Mouse (Mus musculus): ENCODE data around the gene Lrrc74a. TPM values are rescaled to one million over a fixed set of nuclear protein-coding genes. Genes with fewer than 3 reads are reported as not detected.

The Lrrc74a gene
- polyA plus RNA-seq, 1 experiment from 2014 or later: not detected

DNA sequence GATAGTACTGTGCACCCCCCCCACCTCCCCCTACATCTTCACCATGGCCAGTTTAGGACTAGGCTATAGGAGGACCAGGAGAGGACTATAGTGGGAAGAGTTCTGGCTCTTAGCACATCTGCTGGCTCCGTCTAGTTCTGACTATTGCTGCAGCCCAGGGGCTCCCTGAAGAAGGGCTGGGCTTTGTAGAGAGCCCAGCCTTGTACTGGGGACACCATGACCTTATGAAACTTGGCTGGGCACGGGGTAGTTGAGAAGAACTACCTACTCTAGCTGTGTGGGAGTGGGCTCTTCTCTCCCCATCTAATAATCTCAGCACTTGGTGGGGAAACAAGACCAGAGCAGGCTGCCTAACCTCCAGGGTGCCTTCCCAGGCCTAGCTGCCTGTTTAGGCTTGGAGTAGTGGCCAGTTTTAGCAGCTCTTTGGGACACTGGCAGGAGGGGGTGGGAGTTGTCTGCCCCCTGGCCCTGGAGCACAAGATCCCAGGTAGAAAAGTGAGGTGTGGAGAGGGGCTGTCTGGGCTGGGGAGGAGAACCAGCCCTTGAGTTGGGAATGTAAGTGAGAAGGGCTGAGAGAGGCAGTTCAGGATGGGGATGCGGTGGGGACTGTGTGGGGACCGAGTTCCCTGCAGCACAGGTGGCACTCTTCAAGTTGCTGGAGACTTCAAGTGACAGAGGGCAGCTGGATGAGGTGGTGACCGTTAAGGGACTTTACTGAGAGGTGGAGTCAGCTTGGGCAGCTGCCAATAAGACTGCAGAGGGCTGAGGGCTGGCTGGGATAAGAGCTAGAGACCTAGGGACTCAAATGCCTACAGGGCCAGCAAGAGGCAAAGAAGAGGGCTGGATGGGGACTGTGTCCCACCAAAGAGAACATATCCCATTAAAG, 41.5 kb upstream of the Lrrc74a start:
- WGBS: 67% methylated on average over 5 of the region's 5 CpGs
- H3K36me3 ChIP-seq (replicated peaks; ENCODE audit: control insufficient read depth, insufficient read depth, low read depth, low read length): no peaks in the 10 kb centered on the region; the same call in 1 of the 2 replicates
- H3K27ac ChIP-seq (replicated peaks; ENCODE audit: low read depth, low read length): no peak overlapping the region

GRCm38 (mm10) chr12:86693389-86693788, 40.8 kb upstream of the Lrrc74a start:
- H3K27me3 ChIP-seq (ENCODE audit: control insufficient read depth, insufficient read depth, low read length): no peaks in the 10 kb centered on the region
- H3K27ac ChIP-seq (replicated peaks; ENCODE audit: low read depth, low read length): no peak overlapping the region
- H3K4me3 ChIP-seq (ENCODE audit: low read depth, low read length): no peak overlapping the region
- H3K36me3 ChIP-seq (replicated peaks; ENCODE audit: control insufficient read depth, insufficient read depth, low read depth, low read length): no peaks in the 10 kb centered on the region; the same call in 1 of the 2 replicates
- no peak overlapping the region for H3K4me2 ChIP-seq (ENCODE audit: low read depth, low read length)
- H3K9ac ChIP-seq (replicated peaks; ENCODE audit: low read length): no peak overlapping the region
- no peak for ATAC-seq (replicated peaks; ENCODE audit: insufficient number of reproducible peaks, low FRiP score, low TSS enrichment, low read depth)
- H3K9me3 ChIP-seq (replicated peaks; ENCODE audit: control insufficient read depth, low read length): no peaks in the 10 kb centered on the region
- no peaks in the 10 kb centered on the region for H3K4me1 ChIP-seq (ENCODE audit: control insufficient read depth, insufficient read depth, low read length)
- no peak for DNase-seq (ENCODE audit: low spot score)

More for the DNA sequence above, 41.5 kb upstream of the Lrrc74a start:
- Histone ChIP-seq H3K4me1 (ENCODE audit: control insufficient read depth, insufficient read depth, low read length) (no peaks in the 10 kb centered on the region), H3K4me2 (ENCODE audit: low read depth, low read length) (no peak overlapping the region), H3K27me3 (ENCODE audit: control insufficient read depth, insufficient read depth, low read length) (no peaks in the 10 kb centered on the region), H3K9ac (replicated peaks; ENCODE audit: low read length) (no peak overlapping the region), H3K4me3 (ENCODE audit: low read depth, low read length) (no peak overlapping the region), H3K9me3 (replicated peaks; ENCODE audit: control insufficient read depth, low read length) (no peaks in the 10 kb centered on the region)
- ATAC-seq (replicated peaks; ENCODE audit: insufficient number of reproducible peaks, low FRiP score, low TSS enrichment, low read depth) (no peak), DNase-seq (ENCODE audit: low spot score) (no peak)

- Histone ChIP-seq H3K27me3 (ENCODE audit: control insufficient read depth, insufficient read depth, low read length) (no peaks in the 10 kb centered on the region), H3K4me1 (ENCODE audit: control insufficient read depth, insufficient read depth, low read length) (no peaks in the 10 kb centered on the region), H3K36me3 (replicated peaks; ENCODE audit: control insufficient read depth, insufficient read depth, low read depth, low read length) (no peaks in the 10 kb centered on the region; the same call in 1 of the 2 replicates), H3K4me3 (ENCODE audit: low read depth, low read length) (no peak overlapping the region), H3K4me2 (ENCODE audit: low read depth, low read length) (no peak overlapping the region), H3K27ac (replicated peaks; ENCODE audit: low read depth, low read length) (no peak overlapping the region), H3K9ac (replicated peaks; ENCODE audit: low read length) (no peak overlapping the region), H3K9me3 (replicated peaks; ENCODE audit: control insufficient read depth, low read length) (no peaks in the 10 kb centered on the region)
- 87% methylated on average over 1 of the region's 1 CpGs for WGBS
- ATAC-seq (replicated peaks; ENCODE audit: insufficient number of reproducible peaks, low FRiP score, low TSS enrichment, low read depth): no peak
- DNase-seq (ENCODE audit: low spot score): no peak
These were observed 39.7 kb upstream of the Lrrc74a start for GRCm38 (mm10) chr12:86694441-86694840.

DNA sequence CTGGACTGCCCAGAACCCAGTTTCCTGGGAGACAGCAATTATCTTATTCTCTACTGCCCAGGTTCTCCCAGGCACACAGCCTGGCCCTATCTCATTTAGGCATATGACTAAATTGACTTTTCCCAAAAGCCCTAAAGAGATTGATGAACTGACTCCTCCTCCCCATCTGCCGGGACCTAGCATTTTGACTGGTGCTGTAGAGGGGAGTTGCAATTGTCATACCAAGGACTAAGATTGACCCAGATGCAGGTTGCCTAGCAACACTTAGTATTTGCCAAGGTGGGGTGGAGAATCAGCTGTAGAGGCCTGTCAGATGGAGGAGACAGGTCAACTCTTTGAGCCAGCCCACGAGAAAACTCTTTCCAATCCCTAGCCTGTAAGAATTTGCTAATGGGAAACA, 36.2 kb upstream of the Lrrc74a start:
- DNase-seq (ENCODE audit: low spot score) (no peak), ATAC-seq (replicated peaks; ENCODE audit: insufficient number of reproducible peaks, low FRiP score, low TSS enrichment, low read depth) (no peak)
- no peaks in the 10 kb centered on the region for H3K27me3 ChIP-seq (ENCODE audit: control insufficient read depth, insufficient read depth, low read length)
- H3K4me1 ChIP-seq (ENCODE audit: control insufficient read depth, insufficient read depth, low read length): peaks cover 2% of the 10 kb centered on the region
- no peak overlapping the region for H3K27ac ChIP-seq (replicated peaks; ENCODE audit: low read depth, low read length)
- H3K4me2 ChIP-seq (ENCODE audit: low read depth, low read length): no peak overlapping the region
- H3K9ac ChIP-seq (replicated peaks; ENCODE audit: low read length): no peak overlapping the region
- no peaks in the 10 kb centered on the region; the same call in 1 of the 2 replicates for H3K36me3 ChIP-seq (replicated peaks; ENCODE audit: control insufficient read depth, insufficient read depth, low read depth, low read length)
- WGBS: 82% methylated on average over 2 of the region's 2 CpGs
- H3K4me3 ChIP-seq (ENCODE audit: low read depth, low read length): no peak overlapping the region
- H3K9me3 ChIP-seq (replicated peaks; ENCODE audit: control insufficient read depth, low read length): no peaks in the 10 kb centered on the region

- H3K27ac ChIP-seq (replicated peaks; ENCODE audit: low read depth, low read length): no peak overlapping the region
- H3K4me3 ChIP-seq (ENCODE audit: low read depth, low read length): no peak overlapping the region
- ATAC-seq (replicated peaks; ENCODE audit: insufficient number of reproducible peaks, low FRiP score, low TSS enrichment, low read depth) (no peak), DNase-seq (ENCODE audit: low spot score) (no peak)
- H3K9me3 ChIP-seq (replicated peaks; ENCODE audit: control insufficient read depth, low read length): no peaks in the 10 kb centered on the region
- H3K27me3 ChIP-seq (ENCODE audit: control insufficient read depth, insufficient read depth, low read length): no peaks in the 10 kb centered on the region
- no peak overlapping the region for H3K4me2 ChIP-seq (ENCODE audit: low read depth, low read length)
- H3K9ac ChIP-seq (replicated peaks; ENCODE audit: low read length): no peak overlapping the region
- H3K4me1 ChIP-seq (ENCODE audit: control insufficient read depth, insufficient read depth, low read length): peaks cover 2% of the 10 kb centered on the region
- H3K36me3 ChIP-seq (replicated peaks; ENCODE audit: control insufficient read depth, insufficient read depth, low read depth, low read length): no peaks in the 10 kb centered on the region; the same call in 1 of the 2 replicates
These were observed 35.6 kb upstream of the Lrrc74a start for GRCm38 (mm10) chr12:86698537-86698936.

- Histone ChIP-seq H3K9me3 (replicated peaks; ENCODE audit: control insufficient read depth, low read length) (no peaks in the 10 kb centered on the region), H3K27me3 (ENCODE audit: control insufficient read depth, insufficient read depth, low read length) (no peaks in the 10 kb centered on the region), H3K27ac (replicated peaks; ENCODE audit: low read depth, low read length) (peak overlapping the region; percentile 72; the same call in 1 of the 2 replicates), H3K9ac (replicated peaks; ENCODE audit: low read length) (no peak overlapping the region; the same call in 1 of the 2 replicates), H3K36me3 (replicated peaks; ENCODE audit: control insufficient read depth, insufficient read depth, low read depth, low read length) (no peaks in the 10 kb centered on the region), H3K4me2 (ENCODE audit: low read depth, low read length) (no peak overlapping the region), H3K4me1 (ENCODE audit: control insufficient read depth, insufficient read depth, low read length) (peaks cover 2% of the 10 kb centered on the region), H3K4me3 (ENCODE audit: low read depth, low read length) (no peak overlapping the region)
- 35% methylated on average over 19 of the region's 19 CpGs for WGBS
- ATAC-seq (replicated peaks; ENCODE audit: insufficient number of reproducible peaks, low FRiP score, low TSS enrichment, low read depth) (peak; percentile 32; the same call in 1 of the 2 replicates), DNase-seq (ENCODE audit: low spot score) (peak; percentile 9)
These were observed 33.9 kb upstream of the Lrrc74a start for GRCm38 (mm10) chr12:86699965-86700926.

DNA sequence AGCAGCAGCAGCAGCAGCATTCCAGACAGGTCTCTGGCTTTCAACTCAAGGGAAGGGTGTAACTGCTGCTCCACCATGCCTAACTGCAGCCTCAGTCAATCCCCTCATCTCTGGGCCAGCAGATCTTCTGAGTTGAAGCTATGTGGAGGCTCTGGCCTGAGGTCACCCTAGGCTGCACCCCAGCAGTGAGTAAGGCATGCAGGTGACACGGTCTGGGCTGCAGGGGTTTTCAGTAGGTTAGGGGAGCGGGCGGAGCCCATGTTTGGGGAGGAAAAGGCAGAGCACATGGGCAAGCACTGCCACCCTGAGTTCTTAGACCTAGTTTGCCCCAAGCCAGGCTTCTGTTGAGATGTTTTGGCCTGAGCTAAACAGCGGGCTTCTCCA, 33.2 kb upstream of the Lrrc74a start:
- no peak for ATAC-seq (replicated peaks; ENCODE audit: insufficient number of reproducible peaks, low FRiP score, low TSS enrichment, low read depth)
- H3K27me3 ChIP-seq (ENCODE audit: control insufficient read depth, insufficient read depth, low read length): no peaks in the 10 kb centered on the region
- H3K4me2 ChIP-seq (ENCODE audit: low read depth, low read length): no peak overlapping the region
- no peaks in the 10 kb centered on the region for H3K9me3 ChIP-seq (replicated peaks; ENCODE audit: control insufficient read depth, low read length)
- no peak overlapping the region for H3K4me3 ChIP-seq (ENCODE audit: low read depth, low read length)
- peaks cover 2% of the 10 kb centered on the region for H3K4me1 ChIP-seq (ENCODE audit: control insufficient read depth, insufficient read depth, low read length)
- WGBS: 58% methylated on average over 4 of the region's 4 CpGs
- H3K36me3 ChIP-seq (replicated peaks; ENCODE audit: control insufficient read depth, insufficient read depth, low read depth, low read length): no peaks in the 10 kb centered on the region
- H3K9ac ChIP-seq (replicated peaks; ENCODE audit: low read length): no peak overlapping the region
- H3K27ac ChIP-seq (replicated peaks; ENCODE audit: low read depth, low read length): peak overlapping the region; percentile 72; the same call in 1 of the 2 replicates
- no peak for DNase-seq (ENCODE audit: low spot score)
